Mouse (Mus musculus) cerebellum, postnatal 14 days (tissue): ENCODE results near the gene Gls.
A peak's percentile ranks its signal among the peaks of the same experiment; 100 is the strongest.

Experiments
- DNase-seq, 2 experiments: peaks; one replicate each; pipeline ENCODE4 v3.0.0; 2021; ENCODE audit warnings: mixed read lengths in 2 of 2

The Gls gene

DNA sequence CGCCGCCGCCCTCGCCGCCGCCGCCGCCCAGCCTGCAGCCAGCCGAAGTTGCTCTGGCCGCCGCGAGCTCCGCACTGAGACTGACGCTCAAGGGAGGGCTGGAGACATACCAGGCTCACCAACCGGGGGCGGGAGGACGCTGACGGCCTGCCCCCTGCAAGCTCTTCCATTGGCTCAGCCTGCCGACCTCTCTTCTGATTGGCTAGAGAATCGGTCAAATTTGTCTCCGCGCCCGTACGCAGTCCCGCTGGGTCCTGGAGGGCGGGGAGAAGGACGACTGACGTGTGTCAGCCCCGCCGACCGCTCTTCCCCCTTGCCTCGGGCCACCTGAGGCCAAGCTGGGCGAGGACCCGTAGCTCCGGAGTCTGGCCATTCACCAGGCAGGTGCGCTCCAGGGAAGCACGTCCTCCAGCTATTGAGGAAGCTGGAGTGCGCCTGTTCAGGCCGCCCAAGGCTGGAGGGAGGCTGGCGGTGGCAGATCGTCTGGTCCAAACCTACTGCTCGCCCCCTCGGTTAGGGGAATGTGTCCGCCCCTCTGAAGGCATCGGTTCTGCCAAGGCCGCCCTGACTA lies at the start of gene Gls:
TSS of gene Gls (minus strand) at position 90 of the 571 bp plus-strand sequence.
- DNase-seq, result peak; percentile 98

GRCm38 (mm10) chr1:52279831-52280595 lies 47.0 kb upstream of the Gls start:
- DNase-seq, result no peak

GRCm38 (mm10) chr1:52279331-52279730 lies 46.3 kb upstream of the Gls start:
- DNase-seq, result no peak

GRCm38 (mm10) chr1:52278073-52278472 lies 45.0 kb upstream of the Gls start:
- DNase-seq, result no peak

- DNase-seq, result peak in 1 of 2 experiments; percentile 30
Observed at GRCm38 (mm10) chr1:52274210-52274609, 41.2 kb upstream of the Gls start.

DNA sequence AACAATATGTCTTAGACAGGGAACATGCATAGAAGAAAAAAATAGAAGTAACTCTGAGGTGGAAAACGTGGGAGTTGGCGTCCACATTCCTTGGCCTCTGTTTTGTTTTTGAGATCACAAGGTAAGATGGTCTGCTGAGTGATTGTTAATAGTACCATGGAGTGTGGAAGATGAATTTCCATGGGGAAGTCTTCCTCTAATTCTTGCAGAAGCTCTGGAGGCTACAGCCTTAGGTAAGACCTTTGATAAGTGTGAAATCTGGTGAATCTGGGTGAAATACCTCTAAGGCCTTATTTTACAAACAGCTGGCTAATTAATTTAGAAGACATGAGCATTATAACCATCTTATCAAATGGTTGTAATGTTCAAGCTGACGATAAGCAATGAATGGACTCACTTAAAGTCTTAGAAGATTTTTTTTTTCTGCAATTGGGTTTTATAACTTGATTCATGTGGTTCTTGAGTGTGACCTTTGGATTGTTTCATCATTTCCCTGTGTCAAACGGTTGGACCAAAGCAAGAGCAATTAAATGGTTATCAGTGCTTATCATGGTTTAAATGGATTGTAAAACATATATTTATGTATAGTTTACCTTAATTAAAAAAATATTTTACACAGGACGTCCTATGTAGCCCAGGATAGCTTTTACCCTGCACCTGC lies 39.1 kb upstream of the Gls start:
- DNase-seq, result no peak

GRCm38 (mm10) chr1:52270354-52270753 lies 37.3 kb upstream of the Gls start:
- DNase-seq, result peak; percentile 81 to 87

GRCm38 (mm10) chr1:52269596-52269995 lies 36.6 kb upstream of the Gls start:
- peak; percentile 44 to 53 for DNase-seq

- DNase-seq, result peak; percentile 25 to 53
Observed at GRCm38 (mm10) chr1:52268006-52268405, 35.0 kb upstream of the Gls start.

DNA sequence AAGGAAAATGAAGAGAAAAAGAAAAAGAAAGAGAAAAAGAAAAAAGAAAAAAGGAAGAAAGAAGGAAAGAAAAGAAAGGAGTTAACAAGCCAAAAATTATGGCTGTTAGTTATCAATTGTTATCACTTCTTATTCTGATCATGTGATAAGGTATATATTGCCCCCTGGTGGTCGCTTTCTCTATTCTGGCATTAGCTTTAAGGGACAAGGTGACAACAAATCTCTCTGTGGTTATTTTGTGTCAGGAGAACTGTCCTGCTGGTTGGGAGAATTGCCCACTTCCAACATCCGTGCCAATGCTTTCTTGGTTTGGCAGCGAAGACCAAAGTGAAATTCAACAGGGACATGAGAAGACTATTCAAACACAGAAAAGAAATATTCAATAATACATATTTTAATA lies 34.6 kb upstream of the Gls start:
- peak; percentile 97 to 98 for DNase-seq

- DNase-seq, result peak in 1 of 2 experiments; percentile 29
Observed at GRCm38 (mm10) chr1:52265886-52266516, 33.0 kb upstream of the Gls start.

DNA sequence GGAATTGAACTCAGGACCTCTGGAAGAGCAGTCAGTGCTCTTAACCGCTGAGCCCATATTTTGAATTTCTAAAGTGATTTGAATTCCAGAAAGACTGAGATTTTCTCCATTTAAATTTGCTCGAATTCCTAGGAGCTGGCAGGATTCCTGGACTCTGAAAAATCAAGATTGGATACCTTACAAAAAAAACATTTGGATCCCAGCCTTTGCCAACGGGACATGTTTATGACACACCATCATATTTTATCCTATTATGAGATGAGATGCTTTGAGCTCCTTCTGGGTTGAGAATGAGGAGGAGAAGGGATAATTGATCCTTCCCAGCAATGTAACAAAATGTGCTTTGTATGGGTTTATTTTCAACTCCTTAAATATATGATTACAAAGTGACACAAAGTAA lies 31.3 kb upstream of the Gls start:
- DNase-seq, result peak; percentile 13 to 63

GRCm38 (mm10) chr1:52260354-52261090 lies 27.5 kb upstream of the Gls start:
- no peak for DNase-seq

DNA sequence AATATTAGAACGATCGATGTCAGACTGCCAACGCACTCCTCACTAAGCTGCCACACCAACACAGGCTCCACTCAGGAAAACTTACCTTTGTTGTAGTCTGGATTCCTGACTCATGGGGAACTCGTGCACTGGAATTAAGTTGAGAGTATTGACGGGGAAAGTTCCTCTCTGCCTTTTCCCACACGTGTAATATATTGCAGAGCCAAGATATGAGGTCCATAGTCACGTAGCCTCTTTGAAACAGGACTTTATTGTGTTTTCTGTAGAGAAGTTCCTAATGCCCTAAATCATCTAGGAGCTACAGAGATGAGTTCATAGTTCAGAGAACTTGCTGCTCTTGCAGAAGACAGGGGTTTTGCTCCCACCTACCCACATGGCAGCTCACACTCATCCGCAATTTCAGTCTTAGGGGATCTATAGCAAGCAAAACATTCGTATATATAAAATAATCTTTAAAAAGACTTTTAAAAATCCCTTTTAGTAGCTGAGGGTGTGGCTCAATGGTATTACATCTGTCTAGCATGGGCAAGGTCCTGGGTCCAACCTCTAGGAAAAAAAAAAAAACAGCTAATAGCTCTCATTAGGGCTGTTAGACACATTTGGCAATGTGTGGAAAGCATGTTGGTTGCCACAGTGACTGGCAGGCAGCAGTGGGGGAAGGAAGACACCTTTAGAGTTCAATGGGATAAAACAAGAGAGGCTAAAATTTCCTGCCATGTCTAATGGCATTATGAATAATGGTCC lies 25.1 kb upstream of the Gls start:
- DNase-seq, result no peak

DNA sequence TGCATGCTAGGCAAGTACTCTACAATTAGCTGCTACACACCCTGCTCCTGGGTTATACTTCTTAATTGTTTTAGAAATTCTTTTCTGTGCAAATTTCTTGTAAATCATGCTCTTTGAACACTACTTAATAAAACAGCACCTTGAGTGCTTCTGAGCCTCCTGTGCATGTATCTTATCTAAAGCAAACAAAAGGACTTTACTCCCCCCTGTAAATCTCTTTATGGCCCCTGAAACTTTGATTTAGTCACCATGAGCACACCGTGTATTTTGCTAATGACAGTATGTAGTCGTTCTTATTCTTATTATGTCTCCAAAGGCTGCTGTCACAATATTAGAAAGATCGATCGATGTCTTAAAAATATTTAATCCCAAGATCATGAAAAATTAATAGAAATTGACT lies 23.9 kb upstream of the Gls start:
- no peak for DNase-seq

DNA sequence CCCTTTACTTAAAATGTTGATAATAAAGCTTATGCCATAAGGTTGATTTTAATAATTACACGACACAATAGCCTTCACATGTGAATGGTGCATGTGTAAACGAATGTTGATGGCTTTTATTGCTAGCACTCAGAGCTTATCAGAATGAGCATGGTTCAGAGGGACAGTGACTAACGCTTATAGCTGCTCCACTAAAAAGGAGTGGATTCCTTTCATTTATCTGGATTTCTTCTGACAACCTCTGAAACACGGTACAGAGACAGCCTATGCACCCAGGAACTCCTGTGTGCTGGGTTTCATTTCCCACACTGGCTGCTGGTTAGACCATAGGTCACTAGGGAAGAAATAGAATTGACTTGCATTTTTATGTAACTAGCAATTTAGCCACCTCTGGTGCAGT lies 23.2 kb upstream of the Gls start:
- DNase-seq, result no peak

DNA sequence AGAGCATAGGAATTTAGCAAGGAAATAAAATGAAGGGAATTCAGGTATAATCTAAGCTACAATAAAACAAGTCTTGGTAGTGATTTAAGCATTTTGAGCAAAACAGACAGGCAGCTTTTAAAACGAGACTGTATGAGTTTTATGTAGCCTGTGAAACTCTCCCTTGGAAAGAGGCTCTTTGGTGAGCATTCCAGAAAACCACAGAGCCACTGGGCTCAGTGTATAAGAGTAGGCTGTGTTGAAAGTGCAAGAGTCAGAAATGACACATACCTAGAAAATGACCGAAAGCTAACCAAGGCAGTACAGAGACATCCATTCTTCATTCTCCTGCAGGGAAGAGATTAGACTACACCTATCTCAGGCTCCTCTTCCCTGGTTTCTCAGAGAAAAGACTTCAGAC lies 21.4 kb upstream of the Gls start:
- no peak for DNase-seq

GRCm38 (mm10) chr1:52253386-52253785 lies 20.4 kb upstream of the Gls start:
- no peak for DNase-seq

- DNase-seq, result no peak
Observed at GRCm38 (mm10) chr1:52252447-52252846, 19.4 kb upstream of the Gls start.

- DNase-seq, result no peak
Observed at GRCm38 (mm10) chr1:52251038-52251735, 18.2 kb upstream of the Gls start.

DNA sequence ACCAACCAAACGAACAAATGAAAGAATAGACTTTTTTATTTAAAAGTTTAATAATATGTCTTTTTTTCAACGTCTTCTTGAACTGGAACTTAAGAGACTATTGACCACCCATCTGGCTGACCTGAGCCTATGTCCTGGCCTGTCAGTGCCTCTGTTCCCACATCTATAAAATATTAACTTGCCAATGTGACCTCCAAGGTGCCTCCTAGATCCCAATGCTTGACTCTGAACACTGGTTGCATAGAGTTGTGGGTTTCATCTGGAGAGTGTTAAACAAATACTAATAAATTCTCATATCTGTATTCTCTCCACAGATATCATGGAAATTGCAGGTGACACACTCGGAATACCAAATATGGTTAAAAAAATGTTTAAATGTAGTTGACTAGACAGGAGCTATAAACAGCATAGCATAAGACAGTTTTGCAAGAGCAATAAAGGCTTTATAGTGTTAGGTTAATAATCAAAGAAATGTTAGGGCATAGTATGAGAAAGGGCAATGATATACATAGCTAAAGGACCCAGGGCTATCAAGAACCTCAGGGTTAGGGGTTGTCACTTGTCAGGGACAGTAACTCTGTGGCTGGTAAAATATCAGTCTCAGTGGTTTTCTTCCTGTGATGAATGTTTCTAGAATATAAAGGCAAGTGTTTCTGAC lies 16.0 kb upstream of the Gls start:
- no peak for DNase-seq
